Mouse (Mus musculus): ENCODE measurements at regions not wholly inside any gene's neighbourhood (a gene's known extent, or its start where the extent isn't known, plus 50 kb on each side); places are given as distances from the start of the nearest gene placed in this dataset.

- DNase-seq (ENCODE audit: low spot score): no peak
- 80% methylated on average over 3 of the region's 3 CpGs for WGBS
- Histone ChIP-seq H3K36me3 (no peaks in the 10 kb centered on the region), H3K27me3 (ENCODE audit: low read depth, poor library complexity, severe bottlenecking) (peaks cover 9% of the 10 kb centered on the region; the same call in 1 of the 2 replicates), H3K4me3 (no peak overlapping the region), H3K27ac (replicated peaks) (no peak overlapping the region), H3K4me1 (no peaks in the 10 kb centered on the region), H3K9me3 (replicated peaks) (no peaks in the 10 kb centered on the region; the same call in 1 of the 2 replicates)
These were observed 178.3 kb upstream of the Atp6ap2 start for GRCm38 (mm10) chrX:12409319-12409718.

- 84% methylated on average over 6 of the region's 6 CpGs for WGBS
These were observed 162.0 kb upstream of the Atp6ap2 start for GRCm38 (mm10) chrX:12425566-12425965.

GRCm38 (mm10) chrX:12426664-12427063, 160.9 kb upstream of the Atp6ap2 start:
- 39% methylated on average over 4 of the region's 4 CpGs for WGBS
- Histone ChIP-seq H3K4me1 (peaks cover 18% of the 10 kb centered on the region), H3K4me3 (no peak overlapping the region), H3K9me3 (replicated peaks) (no peaks in the 10 kb centered on the region), H3K27me3 (ENCODE audit: low read depth, poor library complexity, severe bottlenecking) (peaks cover 86% of the 10 kb centered on the region), H3K36me3 (no peaks in the 10 kb centered on the region), H3K27ac (replicated peaks) (0 out of 2 replicates have a peak overlapping the region, but pooled peaks have one; percentile 1)
- DNase-seq (ENCODE audit: low spot score): peak; percentile 52

More at GRCm38 (mm10) chrX:12425566-12425965, 162.0 kb upstream of the Atp6ap2 start:
- H3K9me3 ChIP-seq (replicated peaks): no peaks in the 10 kb centered on the region
- DNase-seq (ENCODE audit: low spot score): no peak
- H3K36me3 ChIP-seq: no peaks in the 10 kb centered on the region
- no peak overlapping the region for H3K4me3 ChIP-seq
- H3K27me3 ChIP-seq (ENCODE audit: low read depth, poor library complexity, severe bottlenecking): peaks cover 88% of the 10 kb centered on the region
- H3K4me1 ChIP-seq: peaks cover 18% of the 10 kb centered on the region
- no peak overlapping the region for H3K27ac ChIP-seq (replicated peaks)

- Histone ChIP-seq H3K36me3 (no peaks in the 10 kb centered on the region), H3K9me3 (replicated peaks) (peaks cover 5% of the 10 kb centered on the region; the same call in 1 of the 2 replicates), H3K27ac (replicated peaks) (no peak overlapping the region), H3K4me1 (peaks cover 10% of the 10 kb centered on the region), H3K4me3 (no peak overlapping the region), H3K27me3 (ENCODE audit: low read depth, poor library complexity, severe bottlenecking) (peaks cover 60% of the 10 kb centered on the region)
- 90% methylated on average over 2 of the region's 2 CpGs for WGBS
- DNase-seq (ENCODE audit: low spot score): no peak
These were observed 155.3 kb upstream of the Atp6ap2 start for GRCm38 (mm10) chrX:12432289-12432688.

- WGBS: 70% methylated on average over 8 of the region's 8 CpGs
- H3K4me3 ChIP-seq: no peak overlapping the region
- no peak for DNase-seq (ENCODE audit: low spot score)
- peaks cover 5% of the 10 kb centered on the region; the same call in 1 of the 2 replicates for H3K9me3 ChIP-seq (replicated peaks)
- peaks cover 48% of the 10 kb centered on the region for H3K27me3 ChIP-seq (ENCODE audit: low read depth, poor library complexity, severe bottlenecking)
- no peak overlapping the region for H3K27ac ChIP-seq (replicated peaks)
- H3K4me1 ChIP-seq: peaks cover 7% of the 10 kb centered on the region
- H3K36me3 ChIP-seq: no peaks in the 10 kb centered on the region
These were observed 151.9 kb upstream of the Atp6ap2 start for GRCm38 (mm10) chrX:12435656-12436055.

GRCm38 (mm10) chrX:12436106-12436505, 151.5 kb upstream of the Atp6ap2 start:
- Histone ChIP-seq H3K4me1 (peaks cover 7% of the 10 kb centered on the region), H3K27ac (replicated peaks) (no peak overlapping the region), H3K36me3 (no peaks in the 10 kb centered on the region), H3K27me3 (ENCODE audit: low read depth, poor library complexity, severe bottlenecking) (peaks cover 48% of the 10 kb centered on the region), H3K4me3 (no peak overlapping the region), H3K9me3 (replicated peaks) (peaks cover 5% of the 10 kb centered on the region; the same call in 1 of the 2 replicates)
- 37% methylated on average over 7 of the region's 7 CpGs for WGBS
- no peak for DNase-seq (ENCODE audit: low spot score)

GRCm38 (mm10) chrX:12439447-12439846, 148.2 kb upstream of the Atp6ap2 start:
- no peaks in the 10 kb centered on the region for H3K36me3 ChIP-seq
- WGBS: 85% methylated on average over 12 of the region's 12 CpGs
- no peak overlapping the region for H3K4me3 ChIP-seq

GRCm38 (mm10) chrX:12443794-12444193, 143.8 kb upstream of the Atp6ap2 start:
- Histone ChIP-seq H3K4me3 (no peak overlapping the region), H3K36me3 (no peaks in the 10 kb centered on the region), H3K4me1 (no peaks in the 10 kb centered on the region), H3K27me3 (ENCODE audit: low read depth, poor library complexity, severe bottlenecking) (peaks cover 59% of the 10 kb centered on the region), H3K27ac (replicated peaks) (no peak overlapping the region), H3K9me3 (replicated peaks) (no peaks in the 10 kb centered on the region)
- 76% methylated on average over 5 of the region's 5 CpGs for WGBS
- DNase-seq (ENCODE audit: low spot score): no peak

More at GRCm38 (mm10) chrX:12439447-12439846, 148.2 kb upstream of the Atp6ap2 start:
- Histone ChIP-seq H3K27me3 (ENCODE audit: low read depth, poor library complexity, severe bottlenecking) (peaks cover 63% of the 10 kb centered on the region), H3K9me3 (replicated peaks) (no peaks in the 10 kb centered on the region), H3K4me1 (peaks cover 7% of the 10 kb centered on the region), H3K27ac (replicated peaks) (no peak overlapping the region)
- no peak for DNase-seq (ENCODE audit: low spot score)

- H3K9me3 ChIP-seq (replicated peaks): no peaks in the 10 kb centered on the region
- H3K4me3 ChIP-seq: no peak overlapping the region
- peaks cover 55% of the 10 kb centered on the region for H3K27me3 ChIP-seq (ENCODE audit: low read depth, poor library complexity, severe bottlenecking)
- DNase-seq (ENCODE audit: low spot score): no peak
- H3K4me1 ChIP-seq: no peaks in the 10 kb centered on the region
- WGBS: 84% methylated on average over 2 of the region's 2 CpGs
- H3K36me3 ChIP-seq: no peaks in the 10 kb centered on the region
- H3K27ac ChIP-seq (replicated peaks): no peak overlapping the region
These were observed 142.5 kb upstream of the Atp6ap2 start for GRCm38 (mm10) chrX:12445093-12445492.

- no peaks in the 10 kb centered on the region for H3K4me1 ChIP-seq
- peaks cover 44% of the 10 kb centered on the region for H3K27me3 ChIP-seq (ENCODE audit: low read depth, poor library complexity, severe bottlenecking)
- H3K9me3 ChIP-seq (replicated peaks): no peaks in the 10 kb centered on the region
- no peaks in the 10 kb centered on the region for H3K36me3 ChIP-seq
- H3K27ac ChIP-seq (replicated peaks): no peak overlapping the region
- DNase-seq (ENCODE audit: low spot score): no peak
- H3K4me3 ChIP-seq: no peak overlapping the region
These were observed 139.6 kb upstream of the Atp6ap2 start for GRCm38 (mm10) chrX:12447962-12448361.

- H3K9me3 ChIP-seq (replicated peaks): no peaks in the 10 kb centered on the region
- H3K27me3 ChIP-seq (ENCODE audit: low read depth, poor library complexity, severe bottlenecking): peaks cover 38% of the 10 kb centered on the region
- DNase-seq (ENCODE audit: low spot score): no peak
- no peak overlapping the region for H3K27ac ChIP-seq (replicated peaks)
- WGBS: 81% methylated on average over 3 of the region's 3 CpGs
- no peaks in the 10 kb centered on the region for H3K36me3 ChIP-seq
- no peaks in the 10 kb centered on the region for H3K4me1 ChIP-seq
- no peak overlapping the region for H3K4me3 ChIP-seq
These were observed 137.9 kb upstream of the Atp6ap2 start for GRCm38 (mm10) chrX:12449688-12450087.

- Histone ChIP-seq H3K27ac (replicated peaks) (no peak overlapping the region), H3K4me3 (no peak overlapping the region), H3K27me3 (ENCODE audit: low read depth, poor library complexity, severe bottlenecking) (peaks cover 18% of the 10 kb centered on the region), H3K36me3 (no peaks in the 10 kb centered on the region), H3K9me3 (replicated peaks) (0 out of 2 replicates have a peak, but pooled peaks cover 3% of the 10 kb centered on the region), H3K4me1 (no peaks in the 10 kb centered on the region)
- 86% methylated on average over 8 of the region's 8 CpGs for WGBS
- no peak for DNase-seq (ENCODE audit: low spot score)
These were observed 134.4 kb upstream of the Atp6ap2 start for GRCm38 (mm10) chrX:12452979-12453769.

- no peak for DNase-seq (ENCODE audit: low spot score)
- Histone ChIP-seq H3K4me3 (no peak overlapping the region), H3K9me3 (replicated peaks) (0 out of 2 replicates have a peak, but pooled peaks cover 4% of the 10 kb centered on the region), H3K27ac (replicated peaks) (no peak overlapping the region), H3K36me3 (no peaks in the 10 kb centered on the region), H3K27me3 (ENCODE audit: low read depth, poor library complexity, severe bottlenecking) (peaks cover 44% of the 10 kb centered on the region), H3K4me1 (peaks cover 7% of the 10 kb centered on the region)
- 75% methylated on average over 2 of the region's 2 CpGs for WGBS
These were observed 125.9 kb upstream of the Atp6ap2 start for GRCm38 (mm10) chrX:12461657-12462056.
